Mouse (Mus musculus): Measurements from ENCODE around the gene Scn8a.
"Not testable (repeated sequence)": the region's sequence is repeated elsewhere in the genome, so short reads cannot be mapped to it uniquely, and the experiment has no call there.

Gene Scn8a

DNA sequence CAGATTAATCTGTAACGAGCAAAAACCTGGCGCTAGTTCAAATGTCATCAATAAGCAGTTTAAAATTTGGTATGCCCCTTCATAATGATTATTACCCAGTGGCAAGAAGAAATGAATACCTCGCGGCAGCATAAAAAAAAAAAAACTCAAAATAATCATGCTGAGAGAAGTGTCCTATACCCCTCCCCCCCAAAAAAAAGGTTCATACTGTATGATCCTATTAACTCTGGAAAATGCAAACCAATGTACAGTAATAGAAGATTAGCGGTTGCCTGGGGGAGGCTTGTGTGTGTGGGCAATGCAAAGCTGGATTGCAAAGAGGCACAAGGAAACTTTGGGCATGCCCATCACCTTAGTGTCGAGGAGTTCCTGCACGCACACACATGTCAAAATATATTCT lies at the start of gene Scn8a:
TSS of gene Scn8a (plus strand) at position 301 of the 400 bp plus-strand sequence.
- no peak for DNase-seq

DNA sequence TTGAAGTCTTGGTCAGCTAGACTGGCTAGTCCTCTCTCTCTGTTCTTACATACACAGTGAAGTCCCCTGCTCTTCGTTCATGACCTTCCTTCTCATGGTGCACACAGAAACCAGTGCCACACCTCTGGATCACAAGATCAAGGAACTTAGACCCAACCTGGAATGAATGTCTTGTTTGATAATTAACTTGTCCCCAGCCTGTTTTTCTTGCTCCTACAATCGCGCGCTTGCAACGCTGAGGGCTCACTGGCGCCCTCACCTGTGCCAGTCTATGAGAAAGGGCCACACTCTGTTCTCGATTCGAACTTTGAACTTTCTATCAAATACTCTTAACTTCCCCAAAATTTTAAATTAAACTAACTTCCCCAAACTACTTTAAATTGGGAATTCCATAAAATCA lies 47.8 kb upstream of the Scn8a start:
- no peak for DNase-seq

DNA sequence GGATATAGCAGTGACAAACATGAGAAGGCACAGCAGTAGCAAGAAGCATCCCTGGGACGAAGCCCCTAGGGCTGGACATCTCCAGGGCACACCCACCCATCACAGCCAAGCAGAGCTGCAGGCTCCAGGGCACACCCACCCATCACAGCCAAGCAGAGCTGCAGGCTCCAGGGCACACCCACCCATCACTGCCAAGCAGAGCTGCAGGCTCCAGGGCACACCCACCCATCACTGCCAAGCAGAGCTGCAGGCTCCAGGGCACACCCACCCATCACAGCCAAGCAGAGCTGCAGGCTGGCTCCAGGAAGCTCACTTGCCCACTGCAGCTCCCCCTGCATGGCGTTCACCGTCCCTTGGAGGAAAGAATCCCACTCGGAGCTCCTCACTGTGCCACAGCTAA lies 47.3 kb upstream of the Scn8a start:
- not testable (repeated sequence) for DNase-seq

DNA sequence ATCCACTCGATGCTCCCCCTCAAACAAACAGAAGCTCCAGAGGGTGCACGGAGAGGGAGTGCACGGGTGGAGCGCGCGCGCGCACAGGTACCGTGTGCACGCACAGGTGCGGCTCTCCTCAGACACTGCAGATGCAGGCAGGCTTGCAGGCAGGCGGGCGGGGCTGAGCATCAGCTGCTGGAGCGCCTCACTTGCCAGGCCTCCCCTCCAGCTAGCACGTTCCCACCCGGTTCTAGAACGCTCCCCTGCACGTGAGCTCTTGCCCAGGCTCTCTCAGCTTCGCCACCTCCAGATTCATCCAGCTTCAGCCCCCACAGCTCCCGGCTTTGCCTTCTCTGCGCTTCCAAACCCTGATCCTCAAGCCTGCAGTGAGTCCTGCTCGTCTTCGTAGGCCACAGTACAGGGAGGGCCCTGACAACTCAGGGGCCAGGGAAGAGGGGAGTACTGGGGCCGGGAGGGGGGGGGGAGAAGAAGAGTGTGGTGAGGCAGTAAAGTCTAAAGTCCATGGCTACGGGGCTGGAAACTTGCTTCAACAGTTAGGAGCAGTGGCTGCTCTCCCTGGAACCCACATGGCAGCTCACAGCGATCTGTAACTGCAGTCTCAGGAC lies 44.3 kb upstream of the Scn8a start:
- peak; percentile 31 for DNase-seq

DNA sequence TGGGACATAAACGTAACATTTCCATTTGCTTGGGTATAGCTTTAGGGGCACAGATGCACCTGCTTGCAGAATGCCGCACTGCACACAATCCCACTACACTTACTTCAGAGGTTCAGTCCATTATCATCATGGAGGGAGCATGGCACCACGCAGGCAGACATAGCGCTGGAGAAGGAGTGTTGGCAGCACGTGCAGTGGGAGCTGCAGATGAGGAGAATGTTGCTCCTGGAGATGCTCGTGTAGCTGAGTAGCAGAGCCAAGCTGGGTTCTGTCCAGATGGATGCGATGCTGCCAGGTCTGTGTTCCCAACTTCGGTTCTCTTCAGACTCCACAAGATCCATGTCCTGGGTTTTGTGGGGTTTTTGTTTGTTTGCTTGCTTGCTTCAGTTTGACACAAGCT lies 43.6 kb upstream of the Scn8a start:
- DNase-seq, result peak; percentile 31

DNA sequence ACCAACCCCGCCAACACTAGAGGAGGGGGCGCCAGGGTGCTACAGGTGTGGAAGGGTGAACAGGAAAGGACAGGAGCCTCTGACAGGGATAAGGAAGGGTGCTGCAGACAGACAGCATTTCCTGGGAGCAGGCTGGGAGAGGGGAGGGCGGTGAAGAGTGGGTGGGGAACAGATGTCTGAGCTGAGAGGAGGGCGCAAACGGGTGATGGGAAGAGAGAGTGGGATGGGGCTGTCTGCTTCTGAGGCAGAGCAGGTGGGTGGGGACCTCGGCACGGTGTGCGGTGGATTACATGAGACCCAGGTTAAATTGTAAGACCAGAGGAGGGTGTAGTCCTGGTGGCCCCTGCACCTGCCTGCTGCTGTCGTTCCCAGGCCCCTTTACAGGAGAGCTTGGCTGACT lies 39.9 kb upstream of the Scn8a start:
- DNase-seq, result no peak

DNA sequence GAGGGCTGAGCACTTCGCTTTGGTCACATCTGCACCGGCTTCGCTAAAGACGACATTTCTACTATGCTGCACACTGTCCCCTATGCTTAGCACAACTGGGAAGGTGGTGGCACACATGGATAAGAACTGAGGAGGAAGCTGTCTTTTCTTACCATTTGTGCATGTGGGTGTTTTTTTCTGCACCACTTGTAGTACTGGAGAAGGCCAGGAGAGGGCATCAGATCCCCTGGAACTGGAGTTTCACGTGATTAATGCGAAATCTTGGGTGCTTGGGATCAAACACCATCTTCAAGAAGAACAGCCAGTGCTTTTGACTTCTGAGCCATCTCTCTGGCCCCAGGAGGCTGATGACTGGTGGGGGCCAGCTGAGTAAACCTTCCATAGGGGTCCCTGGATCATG lies 39.0 kb upstream of the Scn8a start:
- no peak for DNase-seq

DNA sequence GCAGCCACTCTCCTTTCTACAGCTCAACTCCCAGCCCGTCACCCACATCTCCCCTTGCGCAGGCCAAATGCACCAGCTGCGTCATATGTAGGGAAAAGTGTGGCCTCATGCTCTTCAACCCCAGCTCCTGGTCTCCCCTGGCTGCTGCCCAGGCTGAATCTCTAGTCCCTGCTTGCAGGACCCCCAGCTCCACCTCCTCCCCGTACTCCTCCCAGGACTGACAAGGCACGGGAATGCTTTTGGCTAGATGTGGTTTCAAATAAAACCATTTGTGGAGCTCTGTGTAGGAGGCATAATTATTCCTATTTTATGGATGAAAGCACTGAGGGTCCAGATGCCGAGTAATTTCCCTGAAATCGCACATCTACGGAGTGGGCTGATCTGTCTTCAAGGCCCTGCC lies 37.5 kb upstream of the Scn8a start:
- DNase-seq, result no peak

DNA sequence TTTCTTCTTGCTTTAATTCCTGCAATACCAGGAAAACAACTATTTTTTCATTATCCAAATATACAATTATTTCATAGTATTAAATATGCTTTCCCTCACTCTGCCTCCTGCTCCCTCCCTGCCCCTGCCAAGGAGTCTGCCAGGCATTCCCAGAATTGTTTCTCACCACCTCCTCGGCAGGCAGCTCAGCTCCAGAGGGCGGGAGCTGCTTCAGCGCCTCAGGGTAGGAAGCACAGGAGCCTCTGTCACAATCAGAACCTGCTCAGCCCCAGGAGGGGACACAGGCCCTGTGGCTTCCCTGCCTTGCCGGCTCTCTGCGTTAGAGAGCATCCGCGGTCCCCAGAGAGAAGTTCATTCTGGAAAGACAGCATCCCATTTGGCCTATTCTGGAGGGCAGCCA lies 36.9 kb upstream of the Scn8a start:
- DNase-seq, result no peak

DNA sequence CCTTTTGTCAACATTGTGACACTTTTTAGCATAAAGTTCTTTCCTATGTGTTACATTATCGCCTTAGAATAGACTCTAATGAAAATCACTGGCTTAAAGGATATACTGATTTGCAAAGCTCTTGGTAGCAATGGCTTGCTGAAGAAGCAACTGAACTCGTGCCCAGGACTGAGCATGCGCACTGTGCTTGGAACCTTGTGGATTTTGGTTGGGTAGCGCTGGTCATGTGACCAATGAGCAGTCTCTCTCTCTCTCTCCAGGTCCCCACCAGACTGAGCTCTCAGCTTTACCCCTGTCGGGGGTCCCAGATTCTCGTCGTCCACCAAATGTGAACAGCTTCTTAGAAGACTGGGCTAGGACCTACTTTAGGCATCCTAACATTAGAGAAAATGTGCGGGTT lies 32.9 kb upstream of the Scn8a start:
- DNase-seq, result no peak

DNA sequence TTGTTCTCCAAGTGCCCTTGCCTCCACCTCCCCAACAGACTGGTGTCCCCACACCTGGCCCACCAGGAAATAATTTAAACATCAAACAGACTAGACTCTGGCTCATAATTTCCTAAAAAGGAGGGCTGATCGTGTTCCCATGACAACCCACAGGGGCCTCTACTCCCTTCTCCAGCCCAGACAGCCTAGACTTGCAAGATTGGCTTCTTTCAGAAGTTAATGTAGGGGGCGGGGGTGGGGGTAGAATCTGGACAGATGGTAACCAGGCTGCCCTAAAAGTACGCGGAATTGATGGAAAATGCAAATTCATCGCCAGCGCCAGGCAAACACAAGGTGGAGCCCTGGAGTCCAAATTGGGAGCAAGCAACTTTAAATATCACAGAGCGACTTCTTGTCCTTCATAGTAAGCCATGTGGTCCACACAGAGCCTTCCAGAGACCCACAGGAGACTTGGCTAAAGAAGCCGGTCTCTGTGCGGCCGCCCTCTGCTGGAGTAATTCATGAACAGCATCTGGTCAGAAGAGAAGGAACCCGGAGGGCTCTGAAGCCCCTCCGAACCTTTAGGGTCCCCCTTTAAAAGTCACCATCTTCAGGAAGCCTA lies 31.0 kb upstream of the Scn8a start:
- peak; percentile 51 for DNase-seq

DNA sequence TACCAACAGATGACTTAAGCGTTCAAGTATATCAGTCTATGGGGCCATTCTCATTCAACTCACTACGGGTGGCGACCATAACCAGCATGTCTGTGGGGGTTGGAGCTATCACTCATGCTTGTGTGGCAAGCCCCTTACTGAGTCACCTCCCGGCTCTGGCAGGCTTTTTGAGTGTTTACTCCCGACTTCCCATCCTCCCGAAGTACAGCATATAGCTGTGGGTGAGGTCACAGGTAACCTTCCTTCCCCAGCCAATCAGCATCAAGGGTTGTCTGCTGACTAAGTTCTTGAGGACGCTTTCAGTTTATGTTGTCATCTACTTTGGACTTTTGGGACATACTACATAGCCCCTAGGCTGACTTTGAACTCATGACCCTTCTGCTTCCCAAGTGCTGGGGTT lies 25.3 kb upstream of the Scn8a start:
- DNase-seq, result no peak

DNA sequence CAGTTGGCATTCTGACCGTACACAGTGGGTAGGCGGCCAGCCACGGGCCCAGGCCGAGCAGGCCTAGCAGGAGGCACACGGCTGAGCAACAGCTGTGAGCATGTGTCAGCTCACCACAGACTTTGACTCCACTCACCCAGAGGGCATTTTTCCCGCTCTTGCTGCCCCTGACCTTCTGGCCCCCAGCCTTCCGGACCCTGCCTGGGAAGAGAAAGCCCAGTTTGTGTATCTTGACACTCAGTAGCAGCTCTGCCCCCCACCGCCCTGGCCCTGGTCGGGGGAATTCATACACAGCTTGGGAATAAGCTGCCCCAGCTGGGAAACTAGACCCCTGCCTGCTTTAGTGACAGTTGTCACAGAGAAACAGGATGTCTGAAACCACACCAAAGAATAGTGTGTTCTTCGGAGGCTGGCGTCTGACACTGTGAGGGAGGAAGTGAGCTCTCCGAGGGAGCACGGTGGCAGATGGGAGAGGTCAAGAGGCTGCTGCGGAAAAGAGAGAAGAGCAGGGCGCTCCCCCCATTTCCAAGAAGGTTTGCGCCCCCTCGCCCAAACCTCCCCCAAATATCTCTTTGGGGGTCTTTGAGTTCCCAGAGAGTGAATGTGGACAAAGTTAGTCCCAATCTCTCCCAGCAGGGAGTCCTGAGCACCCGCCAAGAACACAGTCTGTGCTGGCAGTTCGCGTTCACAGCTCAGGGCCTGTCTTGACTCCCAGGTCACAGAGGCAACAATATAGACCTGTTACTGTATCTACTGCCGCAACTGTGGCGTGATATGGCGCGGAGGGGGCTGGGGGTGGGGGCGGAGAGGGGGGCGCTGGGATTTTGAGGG lies 24.4 kb upstream of the Scn8a start:
- DNase-seq, result no peak

DNA sequence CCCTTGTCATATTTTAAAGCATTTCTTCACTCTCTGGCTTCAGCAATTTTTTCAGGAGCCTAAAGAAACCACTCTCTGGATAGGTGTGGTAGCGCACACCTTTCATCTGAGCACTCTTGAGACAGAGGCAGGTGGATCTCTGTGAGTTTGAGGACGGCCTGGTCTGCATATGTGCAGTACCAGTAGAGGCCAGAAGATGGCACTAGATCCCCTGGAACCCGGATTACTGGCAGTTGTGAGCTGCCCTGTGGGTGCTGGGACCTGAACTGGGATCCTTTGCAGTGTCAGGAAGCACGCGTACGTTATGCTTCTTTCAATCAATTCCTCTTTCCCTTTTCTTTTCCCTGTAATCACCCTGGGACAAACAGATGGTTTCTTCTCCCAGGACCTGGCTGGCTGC lies 22.5 kb upstream of the Scn8a start:
- DNase-seq, result no peak

DNA sequence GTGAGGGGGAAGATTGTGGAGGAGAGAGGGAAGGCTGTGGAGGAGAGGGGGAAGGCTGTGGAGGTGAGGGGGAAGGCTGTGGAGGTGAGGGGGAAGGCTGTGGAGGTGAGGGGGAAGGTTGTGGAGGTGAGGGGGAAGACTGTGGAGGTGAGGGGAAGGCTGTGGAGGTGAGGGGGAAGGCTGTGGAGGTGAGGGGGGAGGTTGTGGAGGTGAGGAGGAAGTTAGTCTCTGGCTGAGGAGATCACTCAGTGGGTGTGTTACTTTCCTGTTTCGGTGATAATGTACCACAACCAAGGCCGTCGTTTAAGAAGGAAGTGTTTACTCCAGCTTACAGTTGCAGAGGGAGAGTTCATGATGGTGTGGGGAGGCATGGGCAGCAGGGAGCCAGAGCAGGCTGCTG lies 12.1 kb upstream of the Scn8a start:
- DNase-seq, result no peak

DNA sequence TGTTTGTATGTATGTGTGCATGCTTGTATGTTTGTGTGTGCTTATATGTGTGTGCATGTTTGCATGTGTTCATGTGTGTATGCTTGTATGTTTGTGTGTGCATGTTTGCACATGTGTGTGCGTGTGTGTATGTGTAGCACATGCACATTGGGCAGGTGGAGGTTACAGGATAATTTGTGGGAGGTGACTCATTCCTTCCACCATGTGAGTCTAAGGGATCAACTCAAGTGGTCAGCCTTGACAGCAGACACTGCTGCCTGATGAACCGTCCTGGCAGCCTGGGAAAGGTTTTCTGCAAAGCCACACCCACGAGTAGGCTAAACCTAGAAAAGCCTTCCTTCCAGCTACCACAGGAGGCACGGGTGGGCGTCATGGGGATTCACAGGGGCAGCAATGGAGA lies 8.8 kb upstream of the Scn8a start:
- DNase-seq, result no peak

DNA sequence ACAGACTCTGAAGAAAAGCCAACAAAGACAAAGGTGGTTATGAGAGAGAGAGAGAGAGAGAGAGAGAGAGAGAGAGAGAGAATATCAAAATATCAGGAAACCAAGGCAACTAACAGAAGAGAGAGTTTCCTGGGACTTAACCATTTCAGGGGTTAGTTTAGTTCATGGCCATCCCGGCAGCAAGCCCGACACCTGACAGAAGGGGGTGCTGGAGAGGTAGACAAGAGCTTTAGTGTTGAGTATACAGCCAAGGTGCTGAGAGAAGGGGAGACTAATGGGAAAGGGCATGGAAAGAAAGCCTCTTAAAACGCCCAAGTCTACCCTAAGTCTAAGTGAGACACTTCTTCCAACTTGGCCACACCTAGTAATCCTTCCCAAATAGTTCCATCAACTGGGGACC lies 4.1 kb upstream of the Scn8a start:
- no peak for DNase-seq

DNA sequence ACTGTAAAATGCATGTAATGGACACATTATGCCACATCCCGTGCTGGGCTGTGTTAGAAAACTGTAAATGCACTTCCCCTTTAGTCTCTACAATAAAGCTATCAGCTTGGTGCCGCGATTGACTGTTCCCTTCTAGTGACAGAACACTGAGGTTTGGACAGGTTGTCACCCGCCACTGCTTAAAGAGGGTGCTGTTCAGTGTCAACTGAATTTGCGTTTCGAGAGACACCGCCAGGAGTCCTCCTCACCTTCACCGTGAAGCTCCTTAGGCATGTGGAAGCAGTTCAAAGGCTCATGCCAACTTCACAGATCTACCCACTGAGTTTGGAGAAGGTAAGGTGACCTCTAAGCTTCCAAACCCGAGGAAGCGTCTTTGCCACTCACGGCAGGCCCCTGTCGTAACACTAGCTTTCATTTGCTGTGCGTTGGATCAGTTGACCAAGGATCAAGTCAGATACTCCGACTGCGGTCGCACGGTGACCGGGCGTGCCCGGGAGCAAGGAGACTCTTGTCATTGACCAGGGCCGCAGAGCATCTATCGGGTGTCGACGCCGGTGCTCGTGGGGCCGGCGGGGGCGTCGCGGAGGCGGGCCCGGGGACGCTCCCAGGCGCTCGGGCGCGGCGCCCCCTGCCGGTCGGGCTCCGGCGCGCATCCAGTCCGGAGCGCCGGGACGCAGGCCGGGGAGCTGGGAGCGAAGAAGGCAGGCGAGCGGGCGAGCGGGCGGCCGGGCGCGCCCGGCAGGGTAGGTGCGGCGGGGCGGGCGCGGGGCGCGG lies 530 bp downstream of the Scn8a start:
- peak; percentile 80 for DNase-seq

DNA sequence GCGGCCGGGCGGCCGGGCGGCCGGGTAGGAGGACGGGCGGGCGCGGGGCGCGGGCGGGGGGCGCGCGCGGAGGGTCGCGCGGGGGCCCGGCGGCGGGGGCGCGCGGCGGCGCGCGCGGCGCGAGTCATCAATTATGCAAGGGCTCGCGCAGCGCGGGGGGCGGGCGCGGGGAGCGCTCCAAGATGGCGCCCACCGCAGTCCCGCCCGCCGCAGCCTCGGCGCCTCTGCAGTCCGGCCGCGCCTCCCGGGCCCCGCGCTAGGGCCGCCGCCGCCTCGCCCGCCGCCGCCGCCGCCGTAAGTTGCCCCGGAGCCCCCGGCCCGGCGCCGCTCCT lies 1.1 kb downstream of the Scn8a start:
- DNase-seq, result peak; percentile 87

DNA sequence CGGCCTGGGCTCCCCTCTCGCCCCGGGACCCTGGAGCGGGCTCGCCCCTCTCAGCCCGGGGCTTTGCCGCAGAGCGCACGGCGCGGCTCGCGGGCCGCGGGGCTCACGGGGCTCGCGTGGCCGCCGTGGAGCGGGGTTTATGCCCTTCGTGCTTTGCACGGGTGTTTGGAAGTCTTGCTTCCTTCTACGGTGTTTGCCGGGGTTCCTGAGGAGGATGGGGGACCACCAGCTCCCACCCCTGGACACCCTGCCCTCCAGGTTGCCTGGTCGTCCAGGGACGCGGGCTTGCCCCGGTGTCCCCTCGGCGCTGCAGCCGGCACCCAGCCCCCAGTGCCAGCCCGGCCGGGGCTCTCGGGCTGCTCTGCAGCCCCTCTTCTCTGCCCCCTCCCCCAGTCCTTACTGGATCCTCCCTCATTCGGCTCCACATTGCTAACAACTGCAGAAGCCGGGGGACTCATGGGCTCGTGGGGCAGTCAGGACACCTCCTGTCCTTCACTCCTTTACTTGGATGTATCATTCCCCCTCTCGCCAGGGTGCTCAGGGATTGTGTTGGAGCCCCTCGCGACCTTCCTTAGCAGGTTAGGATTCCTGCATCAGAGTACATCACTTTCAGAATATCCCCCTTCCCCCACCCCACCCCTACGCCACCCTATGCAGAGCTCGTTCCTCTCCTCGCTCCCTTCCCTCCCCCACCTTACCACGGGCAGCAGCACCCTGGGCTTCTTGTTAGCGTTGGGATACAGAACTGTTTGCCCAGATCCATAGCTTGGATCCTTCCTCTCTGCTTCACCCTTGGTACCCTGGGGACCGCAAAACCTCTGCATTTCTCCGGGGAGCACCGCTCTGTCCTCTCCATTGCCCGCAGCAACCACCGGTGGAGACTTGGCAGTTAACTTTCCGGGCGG lies 1.7 kb downstream of the Scn8a start:
- DNase-seq, result peak; percentile 42

DNA sequence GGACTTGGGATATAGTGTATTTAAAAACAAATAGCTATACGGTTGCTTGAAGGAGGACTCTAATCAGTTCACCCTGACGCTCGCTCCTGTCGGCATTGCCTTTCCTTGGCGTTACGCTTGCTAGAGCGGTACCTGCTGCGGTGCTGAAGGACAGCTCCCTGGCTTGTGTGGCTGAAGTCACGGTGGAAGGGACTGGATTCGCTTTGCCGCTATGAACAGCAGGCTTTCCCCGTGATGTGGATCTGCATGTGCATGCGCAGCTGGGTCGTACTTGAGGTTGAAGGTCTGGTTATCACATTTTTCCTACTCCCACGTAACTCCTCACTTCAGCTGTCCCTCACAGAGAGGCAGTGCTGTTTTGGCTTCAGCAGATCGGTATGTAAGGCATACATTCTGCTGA lies 3.5 kb downstream of the Scn8a start:
- DNase-seq, result peak; percentile 36

DNA sequence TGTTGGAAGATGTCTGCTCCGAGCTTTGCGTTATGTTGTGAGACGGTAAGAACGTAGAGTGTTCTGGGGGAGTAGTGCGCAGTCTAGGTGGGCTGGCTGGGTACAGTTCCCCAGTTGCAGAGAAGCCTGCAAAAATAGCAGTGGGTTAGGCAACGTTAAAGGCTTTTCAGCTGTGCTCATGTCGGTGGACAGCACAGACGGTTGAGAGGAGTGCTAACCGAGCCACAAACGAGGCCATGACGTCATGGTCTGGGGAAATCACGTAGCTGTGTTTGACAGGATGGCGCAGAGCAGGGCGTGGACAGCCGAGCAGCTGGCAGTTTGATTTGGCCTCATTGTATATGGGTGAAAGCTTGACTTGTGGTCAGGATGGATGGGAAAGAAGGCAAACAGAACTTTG lies 9.4 kb downstream of the Scn8a start:
- no peak for DNase-seq

DNA sequence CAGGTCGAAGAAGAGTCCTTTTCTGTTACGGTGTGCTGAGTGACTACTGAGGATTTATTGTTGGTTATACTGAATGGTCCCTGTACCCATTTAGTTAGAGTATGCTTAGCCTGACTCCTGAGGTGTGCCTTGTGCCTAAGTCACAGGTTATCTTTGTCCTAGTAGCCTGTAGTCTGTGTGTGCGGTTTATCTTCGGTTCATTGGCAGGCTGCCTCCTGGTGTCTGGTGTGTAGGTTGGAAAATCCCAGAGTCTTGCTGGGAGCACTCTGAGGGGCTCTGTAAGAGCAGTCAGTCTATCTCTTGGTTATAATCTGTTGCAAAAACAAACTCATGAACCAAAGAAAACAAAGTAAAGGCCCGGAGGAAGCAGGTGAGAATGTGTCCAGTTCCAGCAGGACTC lies 11.7 kb downstream of the Scn8a start:
- DNase-seq, result no peak
